Mouse (Mus musculus) bone marrow macrophage, adult 2 months (primary cell): ENCODE measurements around the gene Serinc5.

Source experiments
- CTCF ChIP-seq: IDR thresholded peaks from 2 replicates; pipeline ENCODE4 v1.5.1; 2012; ENCODE audit warnings: low read depth, mild to moderate bottlenecking, low read length, moderate library complexity
- POLR2A ChIP-seq: IDR thresholded peaks from 2 replicates; pipeline ENCODE4 v1.6.1; 2012; ENCODE audit warnings: mild to moderate bottlenecking, low read depth, low read length, borderline replicate concordance

DNA sequence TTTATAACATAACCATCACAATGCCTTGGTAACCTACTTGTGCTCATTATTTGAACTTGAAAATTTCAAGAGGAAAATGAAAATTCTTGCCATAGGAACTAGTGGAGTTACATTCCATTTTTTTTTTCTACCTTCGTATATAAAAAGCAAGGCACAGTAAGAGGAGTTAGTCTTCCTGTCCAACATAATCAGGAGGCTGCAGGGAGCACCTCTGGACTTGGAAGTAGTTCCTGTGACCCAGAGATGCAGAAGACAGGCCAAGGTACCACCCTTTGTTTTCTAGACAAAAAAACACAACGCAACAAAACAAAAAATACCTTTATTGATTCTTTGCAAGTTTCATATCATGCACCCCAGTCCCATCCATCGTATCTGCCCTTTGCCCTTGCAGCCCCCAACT lies 16.0 kb upstream of the Serinc5 start:
- TF ChIP-seq POLR2A = no peak
- TF ChIP-seq CTCF = no peak
